Mouse (Mus musculus) limb, embryonic 10.5 days (tissue): ENCODE data around the gene Nanos2. TPM values are rescaled to one million over a fixed set of nuclear protein-coding genes. Genes with fewer than 3 reads are reported as not detected.
A peak's percentile ranks its signal among the peaks of the same experiment; 100 is the strongest.

ENCODE experiments used
- DNase-seq: peaks from one replicate; pipeline ENCODE4 v3.0.0-alpha.2; 2017; ENCODE audit warnings: low spot score
- H3K27ac ChIP-seq: fragments of 300-500 bp; sonication (generic); 2 replicates; pipeline ENCODE4 v1.5.1; 2016; ENCODE audit warnings: mild to moderate bottlenecking
- H3K27me3 ChIP-seq: fragments of 300-500 bp; sonication (generic); 2 replicates; pipeline ENCODE4 v1.6.1; 2016; ENCODE audit warnings: low read depth, mild to moderate bottlenecking; ENCODE audit not compliant: poor library complexity, severe bottlenecking
- H3K36me3 ChIP-seq: fragments of 300-500 bp; sonication (generic); 2 replicates; pipeline ENCODE4 v1.6.1; 2016; ENCODE audit warnings: mild to moderate bottlenecking, moderate library complexity
- H3K4me1 ChIP-seq: fragments of 300-500 bp; sonication (generic); 2 replicates; pipeline ENCODE4 v1.6.1; 2016
- H3K4me3 ChIP-seq: fragments of 300-500 bp; sonication (generic); 2 replicates; pipeline ENCODE4 v1.5.1; 2016; ENCODE audit warnings: mild to moderate bottlenecking, moderate library complexity
- H3K9me3 ChIP-seq: fragments of 300-500 bp; sonication (generic); replicated peaks from 2 replicates; pipeline ENCODE4 v1.6.1; 2016; ENCODE audit warnings: mild to moderate bottlenecking
- WGBS: fragments of 180-500 bp; shearing (Covaris S2); methylation state at CpG from one replicate; pipeline ENCODE4 v1.1.7; 2016; 5-methylcytosine and 5-hydroxymethylcytosine counted together
- polyA plus RNA-seq: library from polyadenylated mRNA; unstranded; fragments of >200 nt; fragmentation: Nextera tagmentation; extraction: Ambion mirVana; gene quantifications from 2 replicates; pipeline ENCODE4 v1.2.1, GENCODE M21; 2016

The Nanos2 gene
- polyA plus RNA-seq, 1 experiment from 2014 or later, result not detected

GRCm38 (mm10) chr7:19029084-19029653 lies 42.0 kb downstream of the Nanos2 start:
- 72% methylated on average over 6 of the region's 6 CpGs for WGBS
- Histone ChIP-seq H3K4me1 (peaks cover 19% of the 10 kb centered on the region), H3K36me3 (peaks cover 63% of the 10 kb centered on the region), H3K4me3 (no peak overlapping the region), H3K9me3 (no peaks in the 10 kb centered on the region), H3K27me3 (no peaks in the 10 kb centered on the region), H3K27ac (no peak overlapping the region)
- DNase-seq, result peak; percentile 67

- H3K4me3 ChIP-seq, result no peak overlapping the region
- WGBS, result 79% methylated on average over 4 of the region's 4 CpGs
- peaks cover 88% of the 10 kb centered on the region for H3K36me3 ChIP-seq
- no peak for DNase-seq
- H3K4me1 ChIP-seq, result peaks cover 4% of the 10 kb centered on the region; the same call in 1 of the 2 replicates
- H3K9me3 ChIP-seq, result no peaks in the 10 kb centered on the region
- no peaks in the 10 kb centered on the region for H3K27me3 ChIP-seq
- H3K27ac ChIP-seq, result no peak overlapping the region
Observed at GRCm38 (mm10) chr7:19031641-19032040, 44.4 kb downstream of the Nanos2 start.

Other genes with a start within 250 kb of the Nanos2 start
- gene Psg19, start 188.9 kb upstream of the Nanos2 start, polyA plus RNA-seq, result not detected in 2 replicates
- not detected in 2 replicates for gene Psg17, start 165.8 kb upstream of the Nanos2 start, polyA plus RNA-seq
- not detected in 2 replicates for gene Mill2, start 147.4 kb upstream of the Nanos2 start, polyA plus RNA-seq
- gene Pglyrp1, start 116.1 kb upstream of the Nanos2 start, polyA plus RNA-seq, result 0.33 and 0.58 TPM in 2 replicates
- 34.1 and 37.6 TPM in 2 replicates for gene Ccdc61, start 77.0 kb upstream of the Nanos2 start, polyA plus RNA-seq
- 0.23 and 0.28 TPM in 2 replicates for gene Nova2, start 61.5 kb upstream of the Nanos2 start, polyA plus RNA-seq
- gene Mypop, start 3.8 kb downstream of the Nanos2 start, polyA plus RNA-seq, result 3.4 and 4.0 TPM in 2 replicates
- gene Irf2bp1, start 16.6 kb downstream of the Nanos2 start, polyA plus RNA-seq, result 30.8 and 34.4 TPM in 2 replicates
- not detected in 2 replicates for gene Foxa3, start 36.1 kb downstream of the Nanos2 start, polyA plus RNA-seq
- gene Sympk, start 37.0 kb downstream of the Nanos2 start, polyA plus RNA-seq, result 50.4 and 54.6 TPM in 2 replicates
- not detected in 2 replicates for gene Rsph6a, start 67.3 kb downstream of the Nanos2 start, polyA plus RNA-seq
- gene Dmwd, start 88.8 kb downstream of the Nanos2 start, polyA plus RNA-seq, result 20.0 and 21.4 TPM in 2 replicates
- 7.2 and 8.7 TPM in 2 replicates for gene Dmpk, start 96.4 kb downstream of the Nanos2 start, polyA plus RNA-seq
- 5.7 and 7.5 TPM in 2 replicates for gene Six5, start 107.2 kb downstream of the Nanos2 start, polyA plus RNA-seq
- gene Gm4969, start 131.0 kb downstream of the Nanos2 start, polyA plus RNA-seq, result 1.1 and 2.2 TPM in 2 replicates
- gene Fbxo46, start 132.5 kb downstream of the Nanos2 start, polyA plus RNA-seq, result 15.2 and 19.6 TPM in 2 replicates
- 12.5 and 14.4 TPM in 2 replicates for gene Qpctl, start 161.9 kb downstream of the Nanos2 start, polyA plus RNA-seq
- gene Snrpd2, start 162.3 kb downstream of the Nanos2 start, polyA plus RNA-seq, result 176 and 199 TPM in 2 replicates
- 0.06 and 0.09 TPM in 2 replicates for gene Gipr, start 178.7 kb downstream of the Nanos2 start, polyA plus RNA-seq
- gene Eml2, start 189.0 kb downstream of the Nanos2 start, polyA plus RNA-seq, result 3.2 and 6.4 TPM in 2 replicates
- gene Gpr4, start 225.1 kb downstream of the Nanos2 start, polyA plus RNA-seq, result 6.5 and 8.5 TPM in 2 replicates
- gene Opa3, start 240.9 kb downstream of the Nanos2 start, polyA plus RNA-seq, result 45.7 and 48.7 TPM in 2 replicates